Mouse (Mus musculus): Measurements from ENCODE around the gene Akap7.
A peak's percentile ranks its signal among the peaks of the same experiment; 100 is the strongest.
"Not testable (repeated sequence)": the region's sequence is repeated elsewhere in the genome, so short reads cannot be mapped to it uniquely, and the experiment has no call there.

Gene Akap7

GRCm38 (mm10) chr10:25191166-25191565, 116.5 kb downstream of the Akap7 start:
- no peak for DNase-seq (ENCODE audit: low read depth)

DNA sequence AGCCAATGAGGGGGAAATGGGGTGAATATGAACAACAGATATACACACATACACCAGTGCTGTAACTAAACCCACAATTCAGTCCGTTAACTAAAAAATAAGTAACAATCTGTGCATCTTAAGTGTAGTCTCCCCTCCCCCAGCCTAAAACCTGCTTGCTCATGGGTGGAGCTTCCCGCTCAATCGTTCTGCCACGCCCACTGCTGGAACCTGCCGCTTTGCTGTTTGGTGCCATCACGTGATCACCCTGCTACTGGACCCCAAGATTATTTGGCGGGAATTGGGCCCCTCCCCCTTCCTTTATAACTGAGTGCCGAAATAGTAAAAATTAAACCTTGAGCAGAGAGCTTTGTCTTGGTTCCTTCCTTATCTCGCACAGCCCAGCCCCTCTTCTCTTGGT, 121.4 kb downstream of the Akap7 start:
- DNase-seq (ENCODE audit: low read depth) = not testable (repeated sequence)

DNA sequence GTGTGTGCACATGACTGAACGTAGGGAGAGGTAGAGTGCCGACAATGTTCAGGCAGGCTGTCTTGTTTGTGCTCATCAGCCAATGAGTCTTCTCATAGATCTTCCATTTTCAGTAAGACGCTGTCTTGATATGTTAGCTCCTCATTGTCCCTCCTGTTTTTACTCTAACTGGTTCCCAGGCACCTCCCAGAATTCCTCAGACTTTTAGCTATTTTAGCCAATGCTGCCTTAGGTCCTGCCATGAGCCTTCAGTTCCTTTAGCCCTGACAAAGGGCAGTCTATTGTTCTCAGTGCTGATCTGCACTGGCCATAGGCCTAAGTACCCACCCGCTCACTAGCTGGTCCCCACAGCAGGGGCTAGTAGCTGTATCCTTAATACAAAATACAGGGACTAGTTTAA, 122.0 kb downstream of the Akap7 start:
- DNase-seq (ENCODE audit: low read depth) = no peak

- DNase-seq (ENCODE audit: low read depth) = no peak
Measured at GRCm38 (mm10) chr10:25184819-25185603, 122.7 kb downstream of the Akap7 start.

DNA sequence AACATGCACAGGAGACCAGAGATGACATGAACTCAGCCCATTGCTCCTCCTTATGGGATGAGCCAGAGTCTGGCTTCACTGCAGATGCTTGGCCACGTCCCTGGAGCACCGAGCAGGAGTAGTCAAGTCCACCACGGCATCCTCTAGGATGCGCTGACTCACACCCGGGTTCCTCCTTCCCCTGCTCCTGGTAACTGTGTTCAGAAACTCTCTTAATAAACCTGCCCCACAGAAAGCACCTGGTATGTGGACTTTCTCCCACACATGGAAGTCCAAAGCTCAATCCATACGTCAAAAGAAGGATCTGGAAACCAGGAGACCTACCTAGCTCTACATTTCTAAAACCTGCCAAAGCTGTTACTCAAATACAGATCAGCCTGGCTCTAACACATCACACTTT, 124.4 kb downstream of the Akap7 start:
- no peak for DNase-seq (ENCODE audit: low read depth)

DNA sequence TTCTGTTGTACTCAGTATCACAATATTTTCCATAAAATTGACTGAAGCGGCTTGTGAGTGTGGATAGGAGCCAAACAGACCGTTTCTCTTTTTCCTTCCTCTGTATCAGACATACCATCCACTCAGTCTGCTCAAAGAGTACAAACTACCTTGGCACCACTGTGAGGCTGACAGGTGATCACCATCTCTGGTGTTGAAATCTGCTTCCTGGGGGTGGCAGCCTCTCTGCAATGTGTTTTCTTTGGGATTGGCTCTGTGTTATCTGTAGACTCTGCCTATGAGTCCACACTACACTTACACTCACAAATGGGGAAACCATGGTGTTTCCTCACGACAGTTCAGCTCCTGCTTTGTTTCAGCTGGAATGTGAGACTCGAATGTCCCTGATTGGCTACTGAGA, 128.6 kb downstream of the Akap7 start:
- no peak for DNase-seq (ENCODE audit: low read depth)

DNA sequence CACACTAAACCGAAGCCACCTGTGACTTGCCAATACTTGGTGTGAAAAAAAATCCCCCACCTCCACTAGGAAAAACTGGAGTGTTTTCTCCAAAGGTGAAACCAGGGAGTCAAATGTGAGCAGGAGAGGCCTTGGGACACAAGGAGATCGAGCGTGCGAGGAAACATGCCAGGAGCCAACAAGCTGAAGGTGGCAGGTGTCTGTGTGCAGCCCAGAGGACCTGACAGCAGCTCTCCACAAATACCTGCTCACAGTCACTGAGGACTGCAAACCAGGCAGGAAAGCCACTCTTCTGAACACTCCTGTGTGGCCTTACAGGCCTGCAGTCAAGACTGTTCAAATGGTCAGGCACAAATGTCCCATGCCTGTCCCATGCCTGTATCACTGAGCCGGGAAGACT, 130.4 kb downstream of the Akap7 start:
- no peak for DNase-seq (ENCODE audit: low read depth)

DNA sequence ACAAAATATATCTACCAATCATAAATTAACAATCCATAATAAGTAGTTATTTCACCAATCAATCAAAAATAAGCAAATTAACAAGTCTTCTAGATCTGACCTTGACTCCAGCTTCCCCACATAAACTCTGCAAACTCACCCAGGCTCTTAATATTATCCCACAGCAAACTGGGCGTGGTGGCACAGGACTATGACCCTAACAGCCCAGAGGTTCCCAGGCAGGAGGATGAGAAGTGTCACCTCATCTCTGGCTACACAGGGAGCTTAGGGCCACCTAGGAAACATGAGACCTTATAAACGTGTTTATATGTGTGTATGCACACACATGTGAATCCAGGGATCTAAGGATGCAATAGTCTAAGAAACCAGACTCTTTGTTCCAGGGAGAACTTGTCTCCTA, 132.8 kb downstream of the Akap7 start:
- DNase-seq (ENCODE audit: low read depth) = no peak

- no peak for DNase-seq (ENCODE audit: low read depth)
Measured at GRCm38 (mm10) chr10:25167365-25168194, 140.1 kb downstream of the Akap7 start.

DNA sequence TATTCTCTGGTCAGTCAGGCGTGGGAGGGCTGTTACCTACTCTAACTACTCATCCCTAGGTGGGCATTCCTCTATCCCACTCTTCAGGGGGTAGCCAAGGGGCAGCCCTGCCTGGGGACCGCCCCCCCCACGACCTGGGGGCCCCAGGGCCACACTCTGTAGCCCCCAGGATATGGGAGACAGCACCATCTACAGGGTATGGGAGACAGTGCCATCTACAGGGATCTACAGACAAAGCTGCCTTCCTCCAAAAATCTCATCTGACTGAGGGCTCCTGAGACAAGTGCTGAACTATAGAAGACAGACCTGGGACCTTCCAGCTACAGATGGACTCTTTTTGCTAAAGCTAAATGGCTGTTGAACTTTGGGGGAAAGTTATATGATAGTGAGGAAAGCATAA, 144.2 kb downstream of the Akap7 start:
- not testable (repeated sequence) for DNase-seq (ENCODE audit: low read depth)

GRCm38 (mm10) chr10:25161701-25162100, 146.0 kb downstream of the Akap7 start:
- DNase-seq (ENCODE audit: low read depth) = peak; percentile 38

- no peak for DNase-seq (ENCODE audit: low read depth)
Measured at GRCm38 (mm10) chr10:25158651-25159050, 149.0 kb downstream of the Akap7 start.

- DNase-seq (ENCODE audit: low read depth) = no peak
Measured at GRCm38 (mm10) chr10:25157339-25157738, 150.3 kb downstream of the Akap7 start.

DNA sequence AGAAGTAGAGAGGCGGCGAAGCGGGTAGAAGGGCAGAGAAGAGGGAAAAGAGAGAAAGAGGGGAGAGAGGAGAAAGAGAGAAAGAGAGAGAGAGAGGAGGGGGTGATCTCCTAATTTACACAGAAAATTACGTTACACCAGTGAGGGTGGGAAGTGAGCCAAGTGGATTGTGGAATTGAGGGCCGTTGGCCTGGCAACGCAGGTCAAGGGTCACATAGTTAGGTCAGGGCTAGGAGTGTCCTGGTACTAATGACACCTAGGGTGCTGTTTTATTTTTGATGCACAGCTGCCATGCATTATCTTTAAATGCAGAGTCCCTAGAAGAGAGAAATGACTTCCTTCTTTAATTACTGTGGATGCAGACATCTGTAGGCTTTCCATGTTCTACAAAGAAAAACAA, 153.4 kb downstream of the Akap7 start:
- DNase-seq (ENCODE audit: low read depth) = no peak

DNA sequence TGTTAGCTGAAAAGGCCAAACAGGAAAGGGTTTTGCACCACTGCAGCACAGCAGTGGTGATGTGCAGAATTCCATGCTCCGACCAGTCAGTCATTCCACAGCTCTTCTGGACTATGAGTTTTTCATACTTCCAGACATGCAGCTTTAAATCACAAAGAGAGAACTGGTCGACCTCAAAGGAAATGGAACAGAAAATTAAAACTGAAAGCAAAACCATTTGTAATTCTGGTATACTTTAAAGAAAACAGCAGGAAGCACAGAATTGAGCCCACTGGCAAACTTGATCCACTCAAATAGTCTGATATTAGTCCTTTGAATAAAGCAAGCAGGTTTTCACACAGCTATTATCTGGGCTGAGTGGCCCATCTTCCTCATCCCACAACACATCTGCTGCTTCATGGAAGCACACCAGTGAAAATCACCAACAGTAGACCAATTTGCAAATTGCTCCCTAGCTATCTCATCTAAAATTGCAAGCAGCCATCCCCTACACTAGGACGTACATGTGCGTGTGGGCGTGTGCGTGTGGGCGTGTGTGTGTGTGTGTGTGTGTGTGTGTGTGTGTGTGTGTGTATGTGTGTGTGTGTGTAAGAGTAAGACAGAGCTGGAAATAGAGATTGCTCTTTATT, 156.4 kb downstream of the Akap7 start:
- DNase-seq (ENCODE audit: low read depth) = no peak

DNA sequence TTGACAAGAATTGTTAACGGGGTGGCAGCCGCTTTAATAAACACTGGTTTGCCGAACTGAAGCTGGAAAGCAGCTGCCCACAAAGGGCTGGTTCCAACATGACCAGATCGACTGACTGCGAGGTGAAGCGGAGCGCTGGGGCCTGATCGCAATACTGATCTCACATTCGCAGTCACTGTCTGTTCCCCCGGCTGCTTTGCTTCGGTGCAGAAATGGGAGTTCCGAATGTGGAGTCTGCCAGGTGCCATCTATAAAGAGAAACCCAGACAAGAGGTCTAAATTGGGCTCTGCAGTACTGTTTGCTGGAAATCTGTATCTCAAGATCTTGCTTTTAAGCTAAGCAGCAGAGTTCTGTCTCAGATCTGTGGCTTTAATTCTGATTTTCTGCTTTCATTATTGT, 161.8 kb downstream of the Akap7 start:
- DNase-seq (ENCODE audit: low read depth) = no peak

DNA sequence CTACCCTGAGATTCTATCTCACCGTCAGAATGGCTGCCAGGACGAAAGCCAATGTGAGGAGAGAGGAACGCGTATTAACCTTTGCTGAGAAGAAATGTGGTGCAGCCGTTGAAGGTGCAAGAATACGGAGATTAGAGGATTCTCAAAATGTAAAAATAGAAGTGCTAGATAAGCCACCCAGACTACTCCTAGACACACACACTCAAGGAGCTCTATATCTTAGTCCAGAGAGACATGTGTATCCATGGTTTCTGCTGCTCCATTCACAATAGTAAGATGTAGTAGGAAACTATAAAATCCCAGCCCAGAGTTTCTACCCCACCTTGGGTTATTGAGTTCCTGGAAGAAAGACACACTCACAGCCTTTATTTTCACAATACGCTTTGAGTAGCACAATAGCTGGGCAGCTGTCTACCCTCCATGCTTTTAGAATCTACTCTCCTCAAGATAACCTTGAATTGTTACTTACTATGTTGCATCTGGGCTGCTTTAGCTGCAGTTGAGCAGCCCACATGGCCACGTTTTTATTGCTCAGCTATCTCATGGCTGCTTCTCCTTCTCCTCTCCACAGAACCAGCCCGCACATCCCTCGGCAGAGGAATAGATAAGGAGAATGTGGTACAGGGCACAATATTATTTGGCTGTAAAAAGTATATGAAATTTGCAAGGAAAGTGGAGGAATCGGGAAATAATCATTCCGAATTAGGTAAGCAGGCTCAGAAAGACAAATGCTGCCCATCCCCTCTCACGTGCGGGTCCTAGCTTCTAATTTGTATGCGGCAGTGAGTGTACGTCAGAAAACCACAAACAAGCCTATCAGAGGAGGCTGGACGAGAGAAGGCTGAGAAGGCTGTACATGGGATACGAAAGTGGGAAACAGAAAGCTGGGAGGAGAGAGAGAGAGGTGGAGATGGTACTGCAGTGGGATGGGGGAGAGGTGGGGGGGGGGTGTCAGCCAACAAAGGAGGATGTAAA, 162.6 kb downstream of the Akap7 start:
- DNase-seq (ENCODE audit: low read depth) = no peak

GRCm38 (mm10) chr10:25141781-25142180, 165.9 kb downstream of the Akap7 start:
- no peak for DNase-seq (ENCODE audit: low read depth)

- no peak for DNase-seq (ENCODE audit: low read depth)
Measured at GRCm38 (mm10) chr10:25140155-25140755, 167.4 kb downstream of the Akap7 start.

DNA sequence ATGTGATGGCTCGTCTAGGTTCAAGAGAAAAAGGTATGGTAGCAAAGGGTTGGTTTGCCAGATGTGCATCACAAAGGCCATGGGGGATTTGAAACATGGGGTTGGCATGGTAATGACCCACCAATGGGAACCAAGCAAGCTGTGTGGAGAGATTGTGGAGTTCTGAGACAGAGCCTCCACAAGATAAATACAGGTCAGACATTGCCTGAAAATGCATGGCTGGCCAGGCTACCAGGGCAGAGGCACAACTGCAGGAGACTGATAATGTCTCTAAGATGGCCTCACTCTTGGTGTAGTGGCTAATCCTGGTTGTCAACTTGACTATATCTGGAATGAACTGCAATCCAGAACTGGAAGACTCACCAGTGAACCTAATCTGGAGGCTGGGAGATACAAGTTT, 174.1 kb downstream of the Akap7 start:
- DNase-seq (ENCODE audit: low read depth) = peak; percentile 30

DNA sequence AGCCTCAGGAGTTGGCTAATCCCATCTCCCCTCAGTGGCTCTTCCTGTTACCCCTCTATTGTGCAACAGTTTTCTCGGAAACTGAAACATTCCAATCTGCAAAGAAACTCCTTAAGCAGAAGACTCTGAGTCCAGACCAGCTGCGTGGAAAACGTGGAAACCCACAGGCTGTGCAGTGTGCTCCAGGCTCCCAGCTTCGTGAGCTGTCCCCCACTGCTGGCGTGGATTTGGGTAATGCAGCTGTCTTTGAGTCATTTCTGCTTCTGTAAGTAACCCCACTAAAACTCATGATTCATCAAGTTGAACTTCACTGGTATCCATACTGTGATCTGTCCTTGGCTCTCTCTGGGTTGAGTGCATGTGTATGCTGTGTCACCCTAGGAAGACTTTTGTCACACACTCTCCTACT, 179.2 kb downstream of the Akap7 start:
- DNase-seq (ENCODE audit: low read depth) = no peak

All from c-Kit-positive CD71-positive TER-119-negative erythroid progenitor cells, embryonic 14.5 days (primary cell).